Mouse (Mus musculus): ENCODE measurements at regions not wholly inside any gene's neighbourhood (a gene's known extent, or its start where the extent isn't known, plus 50 kb on each side); places are given as distances from the start of the nearest gene placed in this dataset.

DNA sequence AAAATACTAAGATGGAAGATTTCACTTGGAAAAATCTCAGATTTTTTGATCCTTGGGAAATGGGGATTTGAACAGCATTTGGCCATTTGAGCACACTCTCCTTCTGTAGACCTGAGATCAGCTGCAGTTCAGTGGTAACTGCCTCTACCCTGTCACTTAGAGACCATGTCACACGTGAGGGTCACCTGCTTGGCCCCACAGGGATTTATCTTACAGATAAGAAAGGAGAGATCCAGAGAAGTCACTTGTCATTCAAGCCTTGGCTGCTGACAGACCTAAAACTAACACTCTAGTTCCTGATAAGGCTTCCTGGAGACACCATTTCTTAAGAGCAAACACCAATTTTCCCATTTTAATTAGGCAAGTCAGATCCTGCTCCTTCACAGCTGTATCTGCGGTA, 270.2 kb downstream of the Epha4 start:
- TF ChIP-seq GATA1 (IDR thresholded peaks at IDR 0.05; ENCODE audit: borderline replicate concordance, low read length): no peak
- no peak for TF ChIP-seq FLI1 (IDR thresholded peaks at IDR 0.05; ENCODE audit: low read length)
